Mouse (Mus musculus): Measurements from ENCODE around the gene Syngap1.

DNA sequence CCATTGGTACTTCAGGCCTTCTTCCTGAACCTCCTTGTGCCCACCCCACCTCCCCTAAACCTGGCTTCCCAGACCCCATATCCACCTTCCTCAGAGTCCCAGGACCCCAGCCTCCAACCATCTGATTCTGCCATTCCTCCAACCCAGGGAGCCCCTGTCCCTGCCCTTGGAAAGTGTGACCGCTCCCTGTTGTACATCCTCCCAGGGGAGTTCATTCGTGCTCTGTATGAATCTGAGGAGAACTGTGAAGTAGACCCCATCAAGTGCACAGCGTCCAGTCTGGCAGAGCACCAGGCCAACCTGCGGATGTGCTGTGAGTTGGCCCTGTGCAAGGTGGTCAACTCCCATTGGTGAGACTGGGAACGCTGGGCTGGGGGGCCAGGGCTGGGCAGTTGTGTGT lies 16.8 kb downstream of the Syngap1 start:
- no peak for TF ChIP-seq CTCF (IDR thresholded peaks at IDR 0.05; ENCODE audit: control insufficient read depth, insufficient read depth, low read length)
- no peak for TF ChIP-seq POLR2A (IDR thresholded peaks at IDR 0.05; ENCODE audit: borderline replicate concordance, control insufficient read depth, low read depth, low read length)
